Mouse (Mus musculus) telencephalon, adult 2 months (tissue): ENCODE measurements around the gene Rubcn.

ENCODE experiments used
- DNase-seq: peaks from one replicate; pipeline ENCODE4 v3.0.0-alpha.2; 2011; ENCODE audit warnings: low read depth, low spot score

Gene Rubcn

GRCm38 (mm10) chr16:32870231-32870630, 7.3 kb downstream of the Rubcn start:
- DNase-seq = no peak

GRCm38 (mm10) chr16:32867919-32868552, 9.5 kb downstream of the Rubcn start:
- DNase-seq = peak; percentile 97

- no peak for DNase-seq
Measured at GRCm38 (mm10) chr16:32866713-32867112, 10.9 kb downstream of the Rubcn start.

GRCm38 (mm10) chr16:32865401-32865800, 12.2 kb downstream of the Rubcn start:
- DNase-seq = no peak

GRCm38 (mm10) chr16:32861813-32862385, 15.7 kb downstream of the Rubcn start:
- no peak for DNase-seq

- no peak for DNase-seq
Measured at GRCm38 (mm10) chr16:32858771-32859636, 18.6 kb downstream of the Rubcn start.

GRCm38 (mm10) chr16:32858356-32858755, 19.2 kb downstream of the Rubcn start:
- DNase-seq = no peak

- no peak for DNase-seq
Measured at GRCm38 (mm10) chr16:32856751-32857150, 20.8 kb downstream of the Rubcn start.

- peak; percentile 87 for DNase-seq
Measured at GRCm38 (mm10) chr16:32854050-32854571, 23.5 kb downstream of the Rubcn start.

GRCm38 (mm10) chr16:32853492-32854049, 24.0 kb downstream of the Rubcn start:
- no peak for DNase-seq

GRCm38 (mm10) chr16:32849042-32849830, 28.3 kb downstream of the Rubcn start:
- no peak for DNase-seq

- DNase-seq = no peak
Measured at GRCm38 (mm10) chr16:32847103-32847502, 30.5 kb downstream of the Rubcn start.

- DNase-seq = peak; percentile 19
Measured at GRCm38 (mm10) chr16:32831501-32831900, 46.1 kb downstream of the Rubcn start.

- no peak for DNase-seq
Measured at GRCm38 (mm10) chr16:32829104-32829503, 48.5 kb downstream of the Rubcn start.

- DNase-seq = no peak
Measured at GRCm38 (mm10) chr16:32826521-32826920, 51.0 kb downstream of the Rubcn start.

- no peak for DNase-seq
Measured at GRCm38 (mm10) chr16:32825380-32825779, 52.2 kb downstream of the Rubcn start.

- no peak for DNase-seq
Measured at GRCm38 (mm10) chr16:32824061-32824460, 53.5 kb downstream of the Rubcn start.

GRCm38 (mm10) chr16:32823487-32823886, 54.1 kb downstream of the Rubcn start:
- DNase-seq = no peak

- DNase-seq = no peak
Measured at GRCm38 (mm10) chr16:32822881-32823280, 54.7 kb downstream of the Rubcn start.

- no peak for DNase-seq
Measured at GRCm38 (mm10) chr16:32822450-32822827, 55.1 kb downstream of the Rubcn start.

GRCm38 (mm10) chr16:32821772-32822449, 55.7 kb downstream of the Rubcn start:
- DNase-seq = no peak
